Mouse (Mus musculus): ENCODE results near the gene Mrpl17. TPM values are rescaled to one million over a fixed set of nuclear protein-coding genes. Genes with fewer than 3 reads are reported as not detected.

Gene Mrpl17
- total and polyA plus RNA-seq, 3 experiments, result 93.1 to 139 (median 133) TPM

DNA sequence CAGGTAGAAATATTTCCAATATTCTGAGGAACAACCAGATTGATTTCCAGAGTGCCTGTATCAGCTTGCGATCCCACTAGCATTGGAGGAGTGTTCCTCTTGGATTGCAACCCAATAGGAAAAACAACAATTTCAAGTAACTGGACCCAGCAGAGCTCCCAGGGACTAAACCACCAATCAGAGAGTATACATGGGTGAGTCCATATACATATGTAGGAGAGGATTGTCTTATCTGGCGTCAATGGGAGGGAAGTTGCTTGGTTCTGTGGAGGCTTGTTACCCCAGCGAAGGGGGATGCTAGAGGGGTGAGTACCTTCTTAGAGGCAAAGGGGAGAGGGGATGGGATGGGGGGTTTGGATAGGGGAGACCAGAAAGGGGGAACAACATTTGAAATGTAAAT is 2.4 kb upstream of the Mrpl17 start:
- 88% methylated on average over 3 of the region's 3 CpGs for WGBS
- intact Hi-C loops (cut with DNase I), result loop anchor here (5.0 to 10.0 kb wide), 4 partner anchors 171 to 416 kb away; partner anchors contain the start of genes Arfip2, Gm45799, Smpd1 and Timm10b

GRCm38 (mm10) chr7:105812566-105812965 is 1.7 kb upstream of the Mrpl17 start:
- Histone ChIP-seq H3K4me3 (0 out of 2 replicates have a peak overlapping the region, but pooled peaks have one; percentile 7), H3K79me2 (replicated peaks; ENCODE audit: control insufficient read depth, insufficient read depth, low read length) (peaks cover 2% of the 10 kb centered on the region; the same call in 1 of the 2 replicates), H3K27ac (peak overlapping the region; percentile 68), H3K27me3 (ENCODE audit: control insufficient read depth, insufficient read depth, low read length) (no peaks in the 10 kb centered on the region), H3K4me1 (ENCODE audit: control insufficient read depth, insufficient read depth, low read length) (peaks cover 6% of the 10 kb centered on the region), H3K9ac (ENCODE audit: low read depth, low read length) (no peak overlapping the region), H3K36me3 (ENCODE audit: control insufficient read depth, insufficient read depth, low read length) (peaks cover 13% of the 10 kb centered on the region)
- intact Hi-C loops (cut with DNase I), result loop anchor here (5.0 to 10.0 kb wide), 4 partner anchors 170 to 415 kb away; partner anchors contain the start of genes Arfip2, Gm45799, Smpd1 and Timm10b
- 37% methylated on average over 3 of the region's 3 CpGs for WGBS
- no peak for DNase-seq
- TF ChIP-seq POLR2A (IDR thresholded peaks at IDR 0.05; ENCODE audit: insufficient read depth, low read depth, low read length) (peak; percentile 63), EP300 (IDR thresholded peaks at IDR 0.05; ENCODE audit: insufficient read depth, low read depth, low read length) (0 out of 2 replicates have a peak, but pooled peaks have one; percentile 35), CTCF (IDR thresholded peaks at IDR 0.05) (no peak)

More for the DNA sequence above, 2.4 kb upstream of the Mrpl17 start:
- peak overlapping the region; percentile 8 for H3K27ac ChIP-seq
- H3K4me3 ChIP-seq, result no peak overlapping the region
- no peaks in the 10 kb centered on the region for H3K27me3 ChIP-seq (ENCODE audit: control insufficient read depth, insufficient read depth, low read length)
- TF ChIP-seq POLR2A (IDR thresholded peaks at IDR 0.05; ENCODE audit: insufficient read depth, low read depth, low read length) (no peak), CTCF (IDR thresholded peaks at IDR 0.05) (no peak), EP300 (IDR thresholded peaks at IDR 0.05; ENCODE audit: insufficient read depth, low read depth, low read length) (no peak)
- DNase-seq, result no peak
- peaks cover 2% of the 10 kb centered on the region; the same call in 1 of the 2 replicates for H3K79me2 ChIP-seq (replicated peaks; ENCODE audit: control insufficient read depth, insufficient read depth, low read length)
- no peak overlapping the region for H3K9ac ChIP-seq (ENCODE audit: low read depth, low read length)
- peaks cover 6% of the 10 kb centered on the region for H3K4me1 ChIP-seq (ENCODE audit: control insufficient read depth, insufficient read depth, low read length)
- H3K36me3 ChIP-seq (ENCODE audit: control insufficient read depth, insufficient read depth, low read length), result peaks cover 9% of the 10 kb centered on the region

DNA sequence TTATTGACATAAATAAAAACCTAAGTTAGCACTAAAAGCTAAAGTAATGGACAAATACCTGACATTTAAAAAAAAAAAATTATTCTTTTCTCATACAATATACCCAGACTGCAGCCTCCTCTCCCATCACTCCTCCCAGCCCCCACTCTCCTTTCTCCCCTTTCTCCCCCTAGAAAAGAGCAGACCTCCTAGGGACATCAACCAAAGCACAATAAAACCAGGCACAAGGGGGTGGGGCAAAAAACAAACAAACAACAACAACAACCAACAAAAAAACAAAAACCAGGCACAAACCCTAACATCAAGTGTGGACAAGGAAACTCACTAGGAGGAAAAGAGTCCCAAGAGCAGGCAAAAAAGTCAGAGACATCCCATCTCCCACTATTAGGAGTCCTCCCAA is 617 bp upstream of the Mrpl17 start:
- TF ChIP-seq POLR2A (IDR thresholded peaks at IDR 0.05; ENCODE audit: insufficient read depth, low read depth, low read length) (no peak), CTCF (IDR thresholded peaks at IDR 0.05) (no peak), EP300 (IDR thresholded peaks at IDR 0.05; ENCODE audit: insufficient read depth, low read depth, low read length) (no peak)

GRCm38 (mm10) chr7:105810280-105810876 is 521 bp downstream of the Mrpl17 start:
- WGBS, result 2% methylated on average over 37 of the region's 37 CpGs
- no peak for TF ChIP-seq CTCF (IDR thresholded peaks at IDR 0.05)
- TF ChIP-seq EP300 (IDR thresholded peaks at IDR 0.05; ENCODE audit: insufficient read depth, low read depth, low read length), result no peak
- TF ChIP-seq POLR2A (IDR thresholded peaks at IDR 0.05; ENCODE audit: insufficient read depth, low read depth, low read length), result no peak
- Histone ChIP-seq H3K4me3 (peak overlapping the region; percentile 64), H3K27ac (peak overlapping the region; percentile 92), H3K36me3 (ENCODE audit: control insufficient read depth, insufficient read depth, low read length) (peaks cover 20% of the 10 kb centered on the region), H3K27me3 (ENCODE audit: control insufficient read depth, insufficient read depth, low read length) (no peaks in the 10 kb centered on the region), H3K4me1 (ENCODE audit: control insufficient read depth, insufficient read depth, low read length) (peaks cover 8% of the 10 kb centered on the region), H3K79me2 (replicated peaks; ENCODE audit: control insufficient read depth, insufficient read depth, low read length) (peaks cover 2% of the 10 kb centered on the region; the same call in 1 of the 2 replicates), H3K9ac (ENCODE audit: low read depth, low read length) (peak overlapping the region; percentile 94)
- intact Hi-C loops (cut with DNase I), result loop anchor here (2.0 to 10.0 kb wide), 6 partner anchors 32 to 413 kb away; partner anchors contain the start of genes Arfip2, Gm45799, Ilk and Rrp8
- DNase-seq, result no peak

More for the DNA sequence above, 617 bp upstream of the Mrpl17 start:
- Histone ChIP-seq H3K79me2 (replicated peaks; ENCODE audit: control insufficient read depth, insufficient read depth, low read length) (peaks cover 2% of the 10 kb centered on the region; the same call in 1 of the 2 replicates), H3K27me3 (ENCODE audit: control insufficient read depth, insufficient read depth, low read length) (no peaks in the 10 kb centered on the region), H3K9ac (ENCODE audit: low read depth, low read length) (no peak overlapping the region), H3K4me1 (ENCODE audit: control insufficient read depth, insufficient read depth, low read length) (peaks cover 8% of the 10 kb centered on the region), H3K36me3 (ENCODE audit: control insufficient read depth, insufficient read depth, low read length) (peaks cover 20% of the 10 kb centered on the region), H3K27ac (peak overlapping the region; percentile 68), H3K4me3 (0 out of 2 replicates have a peak overlapping the region, but pooled peaks have one; percentile 26)
- intact Hi-C loops (cut with DNase I), result loop anchor here (1.0 to 10.0 kb wide), 7 partner anchors 33 to 414 kb away; partner anchors contain the start of genes Arfip2, Gm45799, Ilk and Rrp8
- DNase-seq, result no peak

DNA sequence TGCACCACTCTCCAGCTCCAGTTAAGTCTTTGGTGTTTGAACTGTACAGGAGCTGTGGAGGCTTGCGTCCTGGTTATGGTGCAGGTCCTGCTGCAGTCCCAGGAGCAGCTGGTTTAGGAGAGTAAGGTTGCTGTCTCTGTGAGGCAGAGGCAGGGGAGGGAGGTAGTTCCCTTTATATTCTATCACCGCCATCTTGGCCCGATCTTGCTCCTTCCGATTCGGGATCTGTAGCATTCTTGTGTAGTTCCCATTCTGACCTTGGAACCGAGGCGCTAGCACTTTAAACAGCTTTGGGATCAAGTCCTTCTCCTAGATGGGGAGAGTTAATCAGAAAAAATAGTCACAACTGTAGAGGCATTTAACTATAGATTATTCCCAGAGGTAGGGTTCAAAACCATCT is 1.1 kb downstream of the Mrpl17 start:
- intact Hi-C loops (cut with DNase I), result loop anchor here (2.0 to 10.0 kb wide), 8 partner anchors 15 to 413 kb away; partner anchors contain the start of genes Arfip2, Dchs1, Gm45799 and Ilk
- no peak for DNase-seq
- Histone ChIP-seq H3K79me2 (replicated peaks; ENCODE audit: control insufficient read depth, insufficient read depth, low read length) (peaks cover 2% of the 10 kb centered on the region; the same call in 1 of the 2 replicates), H3K36me3 (ENCODE audit: control insufficient read depth, insufficient read depth, low read length) (peaks cover 20% of the 10 kb centered on the region), H3K4me3 (peak overlapping the region; percentile 64), H3K4me1 (ENCODE audit: control insufficient read depth, insufficient read depth, low read length) (peaks cover 8% of the 10 kb centered on the region), H3K27me3 (ENCODE audit: control insufficient read depth, insufficient read depth, low read length) (no peaks in the 10 kb centered on the region), H3K27ac (peak overlapping the region; percentile 92), H3K9ac (ENCODE audit: low read depth, low read length) (no peak overlapping the region)
- WGBS, result 50% methylated on average over 7 of the region's 7 CpGs
- TF ChIP-seq EP300 (IDR thresholded peaks at IDR 0.05; ENCODE audit: insufficient read depth, low read depth, low read length) (no peak), POLR2A (IDR thresholded peaks at IDR 0.05; ENCODE audit: insufficient read depth, low read depth, low read length) (no peak), CTCF (IDR thresholded peaks at IDR 0.05) (no peak)

All from heart, adult 2 months (tissue).